Mouse (Mus musculus) heart, postnatal 0 days (tissue): ENCODE data around the gene Eprs.

Experiments
- CTCF ChIP-seq: IDR thresholded peaks from 2 replicates; pipeline ENCODE4 v1.5.1; 2016; ENCODE audit warnings: antibody characterized with exemption, control low read depth, low read depth
- EP300 ChIP-seq: IDR thresholded peaks from 2 replicates; pipeline ENCODE4 v1.6.1; 2016; ENCODE audit warnings: antibody characterized with exemption, low read depth

DNA sequence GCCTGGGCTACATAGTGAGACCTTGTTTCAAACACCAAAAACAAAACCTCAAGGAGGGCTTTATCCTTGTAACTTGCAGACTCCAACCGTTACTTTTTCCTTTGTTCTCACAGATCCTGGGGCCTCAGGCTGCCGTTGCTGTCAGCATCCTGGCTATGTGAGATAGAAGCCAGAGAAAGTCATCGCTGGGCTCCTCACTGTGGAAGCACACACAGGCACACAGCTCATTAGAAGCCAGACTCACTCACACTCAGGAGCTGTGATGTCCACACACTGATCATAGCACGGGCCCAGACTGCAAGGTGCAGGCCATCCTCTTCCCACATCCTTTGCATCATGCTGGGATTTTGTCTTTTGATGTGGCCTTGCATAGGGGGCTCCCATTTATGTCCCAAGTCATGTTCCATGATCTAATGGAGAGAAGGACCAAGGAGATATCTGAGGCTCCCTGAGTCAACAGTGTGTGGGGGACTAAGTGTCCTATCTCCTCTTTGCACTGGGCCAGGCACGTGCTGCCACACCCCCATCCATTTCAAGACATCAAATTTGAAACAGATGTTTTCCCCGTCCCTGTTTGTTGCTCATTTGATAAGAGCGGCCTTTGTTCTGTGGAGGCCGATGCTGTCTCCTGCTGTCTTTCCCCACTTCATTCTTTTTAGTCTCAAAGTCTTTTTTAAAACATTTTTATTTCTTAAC, 109.3 kb downstream of the Eprs start:
- TF ChIP-seq CTCF (no peak), EP300 (no peak)
